Mouse (Mus musculus) kidney, adult 2 months (tissue): ENCODE measurements around the gene Olfr1411.

Experiments
- CTCF ChIP-seq: fragments of 200-500 bp; conservative IDR thresholded peaks from 2 replicates; pipeline ENCODE4 v1.5.1; 2011; ENCODE audit warnings: low read depth, mild to moderate bottlenecking, control low read depth, low read length, moderate library complexity, mixed read lengths; ENCODE audit not compliant: insufficient read depth, insufficient read length
- POLR2A ChIP-seq: fragments of 200-500 bp; IDR thresholded peaks from one replicate; pipeline ENCODE4 v1.6.1; 2011; ENCODE audit warnings: low read depth, low read length, control low read depth

DNA sequence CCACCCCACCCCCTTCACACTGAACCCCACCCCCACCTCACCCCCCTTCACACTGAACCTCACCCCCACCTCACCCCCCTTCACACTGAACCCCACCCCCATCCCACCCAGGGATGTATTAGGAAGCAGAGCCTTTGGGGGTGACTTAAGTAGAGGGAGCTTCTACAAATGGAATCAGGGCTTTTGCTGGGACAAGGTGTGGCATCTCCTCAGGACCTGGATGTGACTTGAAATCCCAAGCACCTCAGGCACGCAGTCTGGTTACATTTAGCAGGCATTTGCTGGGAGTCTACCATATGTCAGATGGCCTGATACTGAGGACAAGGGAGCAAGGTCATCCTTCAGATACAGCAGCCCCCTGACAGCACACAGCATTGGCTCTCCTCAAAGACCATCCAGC lies 40.4 kb downstream of the Olfr1411 start:
- TF ChIP-seq POLR2A (no peak), CTCF (no peak)
